Mouse (Mus musculus): ENCODE measurements at regions not wholly inside any gene's neighbourhood (a gene's known extent, or its start where the extent isn't known, plus 50 kb on each side); places are given as distances from the start of the nearest gene placed in this dataset.

DNA sequence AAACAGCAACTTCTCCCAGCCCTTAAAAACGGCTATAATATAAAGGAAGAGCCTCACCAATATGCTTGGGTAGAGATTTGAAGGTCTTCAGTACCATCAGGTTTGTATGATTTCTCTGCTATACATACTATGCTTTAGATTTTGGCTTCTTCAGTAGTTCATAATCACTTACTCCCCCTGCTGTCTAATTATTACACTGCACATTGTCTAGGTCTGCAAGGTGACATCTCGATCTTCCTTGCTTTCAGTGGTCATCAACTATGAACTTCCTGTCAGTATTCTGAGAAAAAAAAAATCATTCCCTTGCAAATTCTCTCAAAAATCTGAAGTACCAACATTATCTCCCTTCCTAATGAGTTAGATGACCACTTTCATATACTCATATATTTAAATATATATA is 225.4 kb upstream of the Galnt5 start:
- no peak for DNase-seq

DNA sequence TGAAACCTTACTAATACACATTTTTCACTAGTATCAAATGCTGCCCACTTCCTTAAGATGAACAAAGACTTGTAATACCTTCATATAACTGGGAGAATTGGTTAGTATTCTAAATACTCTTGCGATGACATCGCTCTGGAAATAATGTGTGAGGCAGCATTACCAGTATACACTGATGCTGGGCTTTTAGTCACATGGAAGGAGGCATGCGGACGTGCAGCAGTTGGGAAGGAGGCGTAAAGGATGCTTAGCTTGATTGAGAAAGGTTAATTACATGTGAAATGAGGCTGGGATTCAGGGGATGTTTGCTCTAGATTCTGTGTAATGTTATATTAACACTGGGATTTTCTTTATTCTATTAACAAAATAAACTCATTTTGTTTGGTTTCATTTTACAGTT is 221.5 kb upstream of the Galnt5 start:
- DNase-seq = no peak

DNA sequence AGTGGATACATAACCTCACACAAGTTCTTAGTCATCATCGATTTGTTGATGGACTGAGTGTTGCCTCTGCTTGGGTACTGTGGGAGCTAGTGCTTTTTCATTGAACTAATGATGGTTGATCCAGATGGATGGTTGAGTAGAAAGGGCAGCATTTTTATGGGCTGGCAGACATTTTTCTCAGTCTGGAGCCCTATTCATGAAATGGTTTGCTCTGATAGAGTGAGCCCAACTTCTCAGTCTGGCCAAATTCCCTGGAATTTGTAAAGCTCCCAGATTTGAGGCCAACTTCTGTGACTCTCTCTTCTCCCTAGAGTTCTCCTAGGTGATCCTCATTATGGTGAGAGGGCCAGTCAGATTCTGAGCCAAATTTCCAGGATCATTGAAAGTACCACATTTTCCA is 216.8 kb upstream of the Galnt5 start:
- DNase-seq = no peak

DNA sequence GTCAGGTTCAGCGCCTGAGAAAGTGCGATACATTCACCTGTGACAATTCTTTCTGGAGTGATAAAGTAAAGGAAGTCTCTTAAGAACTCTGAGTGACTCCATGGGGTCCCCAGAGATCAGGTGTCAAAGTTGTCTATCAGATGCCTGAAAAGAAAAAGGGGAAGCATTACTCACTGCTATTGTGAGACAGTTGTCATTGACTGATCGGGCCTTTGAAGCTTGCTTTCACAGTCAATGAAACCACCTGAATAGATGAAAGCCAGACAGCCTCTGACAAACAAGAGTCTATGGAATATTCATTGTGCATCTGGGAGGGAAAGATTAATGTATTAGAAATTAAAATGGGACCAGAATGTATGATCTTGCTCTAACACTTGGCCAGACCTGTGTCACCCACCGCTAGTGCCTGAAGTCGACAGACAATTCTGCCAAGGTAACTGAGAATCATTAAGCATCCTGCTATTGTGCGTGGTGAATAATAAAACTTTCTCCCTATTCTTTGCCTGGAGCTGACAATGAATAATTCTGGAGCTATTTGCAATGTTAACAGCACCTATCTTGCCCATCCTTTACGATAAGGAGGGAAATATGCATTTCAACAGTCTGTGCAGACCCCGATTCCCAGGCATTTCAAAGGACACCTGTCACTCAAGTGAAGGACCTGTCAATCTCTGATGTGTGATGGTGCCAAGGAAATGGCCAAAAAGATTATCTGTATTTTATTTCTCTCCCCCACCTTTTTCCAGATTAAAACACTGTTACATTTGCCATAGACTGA is 204.0 kb upstream of the Galnt5 start:
- DNase-seq = no peak

DNA sequence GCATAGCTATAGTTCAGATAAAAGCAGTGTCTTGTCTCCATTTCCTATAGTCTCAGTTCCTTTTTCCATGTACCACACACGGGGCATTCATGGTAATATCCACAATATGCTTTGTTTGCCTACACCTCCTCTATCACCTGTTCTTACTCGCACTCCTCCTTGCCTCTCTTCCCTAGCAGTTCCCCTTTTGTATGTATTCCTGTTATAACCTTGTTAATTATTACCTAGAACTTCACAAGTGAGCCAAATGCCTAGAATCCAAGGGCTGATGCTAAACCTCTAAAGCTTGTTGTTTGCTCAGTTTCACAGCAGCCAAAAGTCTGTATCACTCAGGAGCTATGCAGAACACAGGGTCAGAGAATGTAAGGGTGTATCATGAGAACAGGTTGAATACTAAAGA is 198.4 kb upstream of the Galnt5 start:
- no peak for DNase-seq

DNA sequence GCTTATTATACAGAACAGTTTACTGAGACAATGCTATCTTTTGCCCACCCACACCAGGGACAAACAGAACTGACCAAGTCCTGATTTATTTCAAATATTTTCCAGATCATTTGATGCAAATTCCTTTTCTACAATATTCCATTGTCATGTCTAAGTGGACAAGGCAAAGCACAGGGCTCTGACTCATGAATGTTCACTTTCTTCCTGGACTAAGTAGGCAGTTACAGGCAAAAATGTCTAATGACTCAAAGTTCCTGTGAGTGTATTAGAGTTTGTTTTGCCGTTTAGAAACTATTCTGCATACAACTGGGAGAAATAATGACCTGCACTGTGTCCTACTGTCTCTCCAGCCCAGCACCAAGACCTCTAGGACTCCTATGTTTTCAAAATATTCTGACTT is 189.8 kb upstream of the Galnt5 start:
- no peak for DNase-seq

DNA sequence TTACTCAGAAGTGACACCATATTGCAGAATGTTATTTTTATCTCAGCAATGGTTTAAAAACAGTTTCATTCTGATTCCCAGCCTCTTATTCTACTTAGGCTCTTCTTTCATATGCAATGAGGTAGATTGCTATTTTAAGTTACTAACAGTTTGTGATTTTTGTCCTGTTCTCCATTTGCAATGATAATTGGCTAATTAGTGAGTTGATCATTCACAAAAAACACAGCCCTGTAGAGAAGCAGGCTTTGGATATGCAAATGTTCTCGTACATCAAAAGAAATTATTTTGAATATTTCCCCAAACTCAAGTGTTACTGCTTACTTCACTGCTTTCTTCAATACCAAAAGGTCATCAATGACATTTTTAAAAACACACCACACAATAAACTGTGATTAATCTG is 184.7 kb upstream of the Galnt5 start:
- no peak for DNase-seq

DNA sequence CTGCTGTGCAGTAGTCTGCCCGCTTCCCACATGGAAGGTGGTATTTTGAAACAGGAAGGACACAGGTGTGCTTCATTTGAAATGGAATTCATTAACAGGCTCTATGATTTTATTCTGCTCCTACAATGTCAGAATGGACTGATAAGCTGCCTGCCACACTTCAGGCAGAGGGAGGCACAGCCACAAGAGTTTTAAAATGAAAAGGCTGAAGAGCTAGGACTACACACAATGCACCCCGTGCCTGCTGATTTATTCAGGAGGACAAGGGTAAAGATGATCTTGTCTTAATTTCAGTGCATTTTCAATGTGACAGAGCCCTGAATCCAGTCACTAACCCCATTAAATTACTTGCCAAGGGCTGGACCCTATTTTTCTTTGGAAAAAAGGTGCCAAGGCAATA is 177.3 kb upstream of the Galnt5 start:
- DNase-seq = no peak

DNA sequence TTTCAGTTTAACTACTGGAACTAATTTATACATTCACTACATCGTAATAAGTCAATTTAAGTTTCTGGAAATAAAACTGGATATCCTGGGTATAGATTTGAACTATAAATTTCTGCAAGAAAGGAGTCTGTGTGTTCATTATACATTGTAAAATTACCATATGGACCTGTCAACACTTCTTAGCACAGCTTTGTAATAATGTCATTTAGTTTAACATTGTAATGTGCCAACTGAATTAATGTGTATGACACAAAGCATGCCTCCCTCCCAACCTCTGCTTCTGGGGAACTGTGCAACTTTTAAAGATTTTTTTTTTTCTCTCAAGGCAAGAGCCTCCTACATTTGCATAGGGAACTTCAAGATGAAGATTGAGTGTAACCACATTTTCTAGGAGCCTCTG is 176.8 kb upstream of the Galnt5 start:
- DNase-seq = no peak

DNA sequence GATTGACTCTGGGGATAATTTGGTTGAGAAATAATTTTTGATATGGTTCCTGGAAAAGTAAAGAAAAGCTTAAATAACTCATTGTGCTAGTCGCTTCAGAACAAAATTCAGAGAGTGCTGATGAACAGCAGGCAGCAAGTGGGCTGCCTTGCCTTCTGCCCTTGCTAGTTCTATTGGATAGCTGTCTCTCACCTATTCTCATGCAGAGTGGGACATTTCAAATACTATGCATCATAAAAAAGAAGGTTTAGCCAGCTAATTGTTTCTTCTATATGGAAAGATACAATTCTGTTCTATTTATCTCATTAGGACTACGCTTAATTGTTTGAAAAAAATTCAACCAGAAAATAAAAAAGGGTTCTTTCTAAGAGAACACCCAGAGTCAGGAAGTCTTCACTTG is 169.4 kb upstream of the Galnt5 start:
- DNase-seq = no peak

DNA sequence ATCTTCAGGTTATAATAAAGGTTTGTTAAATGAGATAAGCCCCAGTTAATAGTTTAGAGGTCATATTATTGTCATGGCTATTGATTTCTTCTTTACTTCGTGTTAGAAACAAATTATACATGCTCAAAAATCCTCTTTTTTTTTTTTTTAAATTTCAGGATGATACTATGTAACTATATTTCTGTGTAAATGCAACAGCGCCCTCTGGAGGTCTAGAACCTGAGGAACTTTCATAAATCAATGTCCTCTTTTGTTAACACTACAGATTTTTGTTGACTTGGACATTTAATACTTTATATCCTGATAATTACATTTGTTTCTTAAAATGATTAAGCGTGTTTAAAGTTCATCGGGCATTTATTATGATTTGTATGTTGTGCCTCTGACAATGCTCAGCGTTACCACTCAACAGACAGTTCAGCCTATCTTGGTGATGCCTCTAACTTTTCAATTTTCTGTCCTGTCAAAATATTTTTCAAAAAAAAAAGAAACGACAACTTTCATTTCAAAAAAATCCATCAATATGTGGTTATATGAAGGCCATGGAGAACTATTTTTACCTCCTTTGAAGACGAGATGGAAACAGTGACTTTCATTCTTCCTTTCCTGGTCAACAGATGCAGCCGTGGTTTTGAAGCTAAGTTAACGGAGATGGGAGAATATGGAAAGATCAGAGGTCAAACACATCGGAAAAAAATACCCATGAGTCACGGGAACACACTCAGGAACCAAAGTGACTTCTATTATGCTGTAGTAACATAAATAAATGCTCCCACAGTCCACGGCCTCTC is 164.9 kb upstream of the Galnt5 start:
- DNase-seq = peak; percentile 23

DNA sequence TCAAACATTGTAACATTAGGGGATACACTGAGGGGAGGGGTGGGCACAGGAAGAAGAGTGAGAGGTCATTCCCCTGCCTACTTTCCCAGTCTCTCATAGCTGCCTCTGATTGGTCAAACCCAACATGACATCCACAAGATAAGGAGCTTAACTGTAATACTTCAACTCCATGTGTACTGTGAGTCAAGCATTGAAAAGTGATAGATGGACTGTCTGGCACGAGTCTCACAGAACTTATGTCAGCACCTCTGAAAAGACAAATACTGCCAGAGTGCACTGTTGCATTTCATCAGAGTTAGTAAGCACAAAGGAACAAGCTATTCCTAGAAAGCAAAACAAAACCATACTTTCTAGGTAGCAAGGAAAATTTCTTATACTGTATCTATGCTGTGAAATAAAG is 152.5 kb upstream of the Galnt5 start:
- DNase-seq = no peak

DNA sequence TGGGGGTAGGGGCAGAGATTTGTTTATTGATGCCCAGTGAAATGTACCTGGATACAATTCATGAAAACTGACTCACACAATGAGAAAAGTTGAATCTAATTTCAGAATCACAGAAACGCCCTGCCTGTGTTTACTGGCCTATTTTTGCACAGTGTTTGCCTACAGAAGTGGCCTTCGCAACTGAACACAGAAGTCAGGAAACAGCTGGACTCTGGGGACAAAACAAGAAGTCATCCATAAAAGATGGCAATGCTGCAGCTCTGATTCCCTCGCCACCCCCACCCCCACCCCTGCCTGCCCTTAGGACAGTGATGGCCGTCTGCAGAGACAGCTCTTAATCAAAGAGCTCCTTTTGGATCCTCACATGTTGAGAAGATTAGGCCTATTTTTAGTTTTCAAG is 150.0 kb upstream of the Galnt5 start:
- no peak for DNase-seq

DNA sequence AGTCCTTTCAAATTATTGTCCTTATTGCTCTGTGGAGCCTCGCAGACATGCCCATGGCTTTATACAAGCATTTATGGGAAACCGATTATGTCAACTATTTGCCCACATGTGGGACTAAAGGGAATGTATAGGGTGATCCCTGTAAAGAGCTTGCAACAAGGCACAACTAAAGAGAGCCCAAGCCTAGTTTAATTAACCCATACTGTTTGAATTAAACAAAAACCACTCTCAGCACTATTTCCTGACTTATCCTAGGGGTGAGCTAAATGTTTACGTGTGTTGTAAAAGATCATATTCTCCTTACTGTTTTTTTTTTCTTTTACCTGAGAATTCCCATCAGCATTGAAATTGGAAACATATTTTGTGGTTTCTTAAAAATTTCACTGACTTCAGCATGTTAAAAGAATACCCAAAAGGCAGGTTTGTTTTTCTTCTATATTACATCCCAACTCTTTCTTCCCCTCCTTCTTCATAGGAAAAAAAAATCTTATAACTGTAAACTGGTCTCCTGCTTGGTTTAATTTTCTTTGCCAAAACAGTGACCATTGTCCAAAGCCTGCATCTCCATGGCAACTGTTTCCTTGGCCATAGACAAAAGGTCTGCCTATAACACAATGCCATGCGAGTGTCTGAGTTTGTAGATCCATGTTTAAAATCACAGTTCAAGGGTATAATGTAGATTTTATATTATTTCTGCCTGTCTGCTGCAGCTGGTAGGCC is 148.2 kb upstream of the Galnt5 start:
- DNase-seq = no peak

DNA sequence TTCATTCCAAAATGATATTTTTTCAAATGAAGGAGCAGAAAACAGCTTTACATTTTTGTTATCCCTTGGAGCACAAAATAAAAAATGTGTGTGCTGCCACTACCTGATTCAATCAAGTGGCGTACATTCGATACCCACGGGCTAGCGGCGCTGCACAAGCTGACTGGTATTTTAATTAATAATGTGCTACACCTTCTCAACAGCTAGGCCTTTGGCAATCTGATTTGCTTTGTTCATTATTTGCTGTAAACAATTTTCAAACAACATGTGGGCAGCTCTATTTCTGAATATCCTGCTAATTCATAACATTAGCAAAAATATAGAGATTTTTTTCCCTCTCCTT is 147.7 kb upstream of the Galnt5 start:
- no peak for DNase-seq

DNA sequence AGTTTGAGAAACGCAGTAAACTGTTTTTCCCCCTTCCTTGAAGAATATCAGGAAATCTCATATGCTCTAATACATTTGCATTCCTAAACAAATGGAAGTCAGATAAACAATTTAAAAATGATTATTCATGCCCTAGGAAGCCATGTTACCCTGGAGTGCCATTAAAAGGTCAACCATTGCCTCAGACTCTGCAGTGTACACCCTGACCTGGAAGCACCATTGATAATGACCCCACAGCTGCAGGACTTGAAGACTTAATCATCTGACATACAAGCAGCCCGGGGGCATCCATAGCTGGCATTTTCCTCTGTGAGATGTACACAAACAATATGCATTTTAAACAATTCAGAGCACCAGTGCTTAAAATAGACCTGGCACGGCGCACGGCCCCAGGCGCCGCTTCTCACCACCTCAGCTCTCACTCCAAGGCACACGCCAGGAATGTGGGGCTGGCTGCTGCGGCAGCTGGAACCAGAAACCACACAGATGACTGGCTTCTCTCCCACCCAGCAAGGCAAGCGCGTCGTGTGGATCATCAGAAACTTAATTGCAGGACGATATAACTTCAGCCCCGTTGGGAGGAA is 141.1 kb upstream of the Galnt5 start:
- no peak for DNase-seq

DNA sequence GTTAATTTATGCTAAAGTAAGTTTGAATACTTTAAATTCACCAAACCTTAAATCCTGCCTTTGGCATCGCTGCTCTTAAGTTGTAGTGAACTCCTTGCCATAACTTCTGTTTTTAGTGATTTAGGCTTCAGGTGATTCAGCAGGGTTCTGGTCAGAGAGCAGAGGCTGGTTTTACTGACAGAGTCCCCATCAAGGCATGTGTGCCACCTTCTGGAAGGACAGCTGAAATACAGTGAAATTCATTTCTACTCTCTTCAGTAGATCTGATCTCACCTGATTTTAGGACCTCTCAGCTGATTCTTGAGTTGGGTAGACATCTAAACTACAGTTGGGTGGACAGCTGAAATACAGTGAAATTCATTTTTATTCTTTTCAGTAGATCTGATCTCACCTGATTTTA is 132.4 kb upstream of the Galnt5 start:
- no peak for DNase-seq

DNA sequence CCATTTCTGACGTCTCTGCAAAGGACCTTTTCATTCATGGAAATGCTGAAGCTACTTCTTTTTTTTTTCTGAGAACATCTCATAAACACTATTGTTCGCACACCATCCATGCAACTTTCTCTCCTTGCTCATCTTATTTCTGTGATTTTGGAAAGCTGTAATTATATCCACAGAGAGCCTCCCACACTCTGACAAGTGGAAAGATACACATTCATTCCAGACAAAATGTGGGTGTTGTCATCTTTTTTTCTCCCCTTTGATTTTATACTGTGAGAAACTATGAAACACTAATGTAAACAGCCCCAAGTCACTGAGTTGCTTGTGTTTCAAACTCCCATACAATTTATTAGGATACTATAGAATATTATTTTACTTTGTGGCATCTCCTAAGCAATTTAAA is 129.6 kb upstream of the Galnt5 start:
- DNase-seq = no peak

DNA sequence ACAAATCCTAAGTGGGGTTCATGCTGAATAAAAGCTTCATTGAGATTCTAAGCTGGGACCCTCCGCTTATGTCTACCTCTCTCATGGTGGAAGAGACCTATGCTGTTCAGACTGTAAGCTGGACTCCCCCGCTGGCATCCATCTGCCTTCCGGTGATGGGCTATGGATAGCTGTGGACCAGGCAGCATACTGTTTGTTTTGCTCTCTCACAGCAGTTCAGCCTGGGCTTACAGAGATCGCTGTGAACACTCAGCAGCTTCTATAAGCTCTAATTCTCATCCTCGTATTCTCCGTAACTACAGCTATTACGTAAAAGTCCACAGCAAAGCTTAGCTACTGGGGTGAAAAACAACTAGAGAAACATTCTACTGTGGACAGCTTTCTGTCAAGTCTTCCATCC is 97.5 kb upstream of the Galnt5 start:
- no peak for DNase-seq

DNA sequence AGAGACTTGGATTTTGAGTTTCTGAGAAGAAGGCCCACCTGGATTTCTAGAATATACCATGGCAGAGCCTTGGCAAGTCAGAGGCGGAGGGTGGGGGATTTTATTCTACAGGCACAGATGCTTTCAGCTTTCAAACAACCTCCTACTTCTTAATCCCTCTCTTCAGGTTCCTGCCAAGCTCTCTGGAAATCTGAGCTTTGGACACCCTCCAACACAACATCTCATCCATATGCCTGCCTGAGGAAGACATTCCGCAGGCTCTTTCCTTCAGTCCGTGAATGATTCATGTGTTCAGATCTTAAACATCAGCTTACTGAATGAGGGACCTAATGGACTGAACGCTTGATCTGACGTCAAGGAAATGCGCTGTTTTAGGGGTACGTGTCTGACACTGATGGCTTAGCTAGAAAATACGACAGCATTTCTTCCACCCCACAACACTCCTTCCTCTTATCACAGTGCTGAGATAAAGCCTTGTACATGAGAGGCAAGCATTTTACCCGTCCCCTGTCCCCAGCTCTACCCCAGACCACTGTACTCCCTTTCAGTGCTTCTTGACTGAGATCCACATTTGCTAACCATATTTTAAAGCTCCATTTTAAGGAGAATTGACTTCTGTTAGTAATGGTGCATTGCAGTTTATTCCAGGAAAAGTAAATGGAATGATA is 97.0 kb upstream of the Galnt5 start:
- DNase-seq = no peak

DNA sequence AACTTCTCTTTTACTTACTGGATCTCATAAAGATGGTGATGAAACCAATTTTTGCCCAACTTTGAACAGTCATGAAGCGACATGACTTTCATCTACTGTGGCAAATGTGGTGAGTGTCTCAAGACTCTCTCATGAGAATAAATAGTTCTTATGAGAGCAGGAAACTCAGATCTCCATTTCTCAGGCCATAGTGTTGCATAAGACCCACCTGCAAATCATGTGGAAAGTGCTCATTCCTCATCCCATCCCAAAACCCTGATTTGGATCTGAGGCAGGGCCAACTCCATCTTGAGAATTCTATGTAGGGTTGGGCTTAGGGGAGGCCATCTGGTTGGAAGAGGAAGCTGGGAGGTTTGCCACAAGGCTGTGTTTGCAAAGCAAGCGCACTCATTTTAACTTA is 92.5 kb upstream of the Galnt5 start:
- no peak for DNase-seq

DNA sequence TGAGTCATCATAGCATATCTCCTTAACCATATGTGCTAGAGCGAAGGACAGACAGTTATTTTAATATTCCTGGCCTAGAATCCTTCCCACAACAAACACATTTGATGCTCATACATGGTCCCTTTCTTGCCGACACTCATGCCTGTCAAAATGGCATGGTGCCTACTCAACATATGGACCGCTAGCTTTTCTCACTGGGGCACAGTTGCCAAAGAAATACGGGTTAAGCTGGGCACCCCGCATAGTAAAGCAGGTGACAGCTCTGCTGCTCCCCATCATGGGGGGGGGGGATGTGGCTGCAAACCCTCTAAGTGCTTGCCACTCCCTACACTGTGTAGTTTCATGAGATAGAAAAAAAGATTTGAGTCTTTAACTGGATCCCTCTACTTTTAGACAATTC is 90.7 kb upstream of the Galnt5 start:
- no peak for DNase-seq

DNA sequence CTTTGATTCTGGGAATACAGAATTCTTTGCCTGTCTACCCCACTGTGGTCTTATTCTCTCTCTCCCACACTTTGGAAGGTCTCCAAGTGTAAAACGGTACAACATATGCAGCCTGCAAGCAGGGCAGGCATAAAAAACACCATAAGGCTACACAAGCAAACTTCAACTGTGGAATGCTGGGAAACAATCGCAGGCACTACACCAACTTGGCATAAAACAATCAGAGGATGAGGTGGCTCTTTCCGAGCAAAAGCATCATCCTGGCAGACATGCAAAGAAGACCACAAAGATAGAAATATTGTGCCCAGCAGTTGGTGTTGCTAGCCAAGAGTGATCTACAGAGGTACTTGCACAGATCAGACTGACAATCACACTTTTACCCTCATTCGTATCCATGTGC is 88.0 kb upstream of the Galnt5 start:
- no peak for DNase-seq

All from thymus, postnatal 14 days (tissue).